Mouse (Mus musculus): ENCODE results near the gene B3galt4.

- no peak for TF ChIP-seq CTCF (conservative IDR thresholded peaks at IDR 0.05; ENCODE audit: insufficient read depth, insufficient read length, low read depth, low read length)
- TF ChIP-seq POLR2A (IDR thresholded peaks at IDR 0.05; ENCODE audit: low read depth, low read length), result no peak
Observed at GRCm38 (mm10) chr17:33980181-33981035, 29.1 kb upstream of the B3galt4 start.
